Mouse (Mus musculus) right cerebral cortex, postnatal 4 days (tissue): ENCODE measurements around the gene Sec24d.
"Not testable (repeated sequence)": the region's sequence is repeated elsewhere in the genome, so short reads cannot be mapped to it uniquely, and the experiment has no call there.

ENCODE experiments used
- DNase-seq: peaks from one replicate; pipeline ENCODE4 v3.0.0-alpha.2; 2022

Sec24d gene

GRCm38 (mm10) chr3:123341049-123341448 is 73.8 kb downstream of the Sec24d start:
- DNase-seq: no peak

- DNase-seq: no peak
Observed at GRCm38 (mm10) chr3:123343690-123344089, 76.4 kb downstream of the Sec24d start.

GRCm38 (mm10) chr3:123348080-123348802 is 81.0 kb downstream of the Sec24d start:
- peak; percentile 16 for DNase-seq

GRCm38 (mm10) chr3:123350602-123351001 is 83.3 kb downstream of the Sec24d start:
- DNase-seq: no peak

DNA sequence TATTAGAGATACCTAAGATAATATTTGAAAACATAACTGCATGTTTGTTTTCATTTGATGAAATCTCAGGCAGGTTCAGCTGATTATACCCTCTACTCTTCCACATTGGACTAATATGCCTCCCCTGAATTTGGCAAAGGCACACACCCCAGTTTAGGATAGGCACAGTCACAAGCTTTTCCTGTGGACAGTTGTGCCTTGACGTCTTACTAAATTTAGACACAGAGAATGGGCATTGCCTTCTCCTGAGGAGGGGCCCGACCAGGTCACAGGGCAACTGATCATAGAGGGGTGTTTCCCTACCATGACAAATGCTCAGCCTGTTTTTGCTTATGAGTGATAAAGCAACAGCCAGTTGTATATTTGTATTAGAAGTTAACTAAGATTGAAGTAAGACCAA is 84.3 kb downstream of the Sec24d start:
- DNase-seq: no peak

DNA sequence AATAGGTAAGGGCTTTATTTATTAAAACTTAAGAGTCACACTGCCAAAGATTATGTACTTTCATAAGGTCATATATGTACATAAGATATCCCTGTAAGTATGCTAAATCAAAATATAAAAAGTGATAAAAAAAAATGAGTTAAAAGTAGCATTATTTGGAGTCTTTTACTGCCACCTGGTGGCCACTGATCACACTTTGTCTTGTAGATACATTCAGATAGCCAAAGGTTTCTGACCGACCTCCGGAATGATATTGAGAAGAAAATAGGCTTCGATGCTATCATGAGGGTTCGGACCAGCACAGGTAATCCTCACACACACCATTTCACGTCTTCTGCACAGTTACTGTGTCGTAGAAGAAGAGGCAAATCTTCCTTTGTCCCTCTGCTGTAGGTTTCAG is 85.9 kb downstream of the Sec24d start:
- peak; percentile 64 for DNase-seq

GRCm38 (mm10) chr3:123353661-123354060 is 86.4 kb downstream of the Sec24d start:
- no peak for DNase-seq

DNA sequence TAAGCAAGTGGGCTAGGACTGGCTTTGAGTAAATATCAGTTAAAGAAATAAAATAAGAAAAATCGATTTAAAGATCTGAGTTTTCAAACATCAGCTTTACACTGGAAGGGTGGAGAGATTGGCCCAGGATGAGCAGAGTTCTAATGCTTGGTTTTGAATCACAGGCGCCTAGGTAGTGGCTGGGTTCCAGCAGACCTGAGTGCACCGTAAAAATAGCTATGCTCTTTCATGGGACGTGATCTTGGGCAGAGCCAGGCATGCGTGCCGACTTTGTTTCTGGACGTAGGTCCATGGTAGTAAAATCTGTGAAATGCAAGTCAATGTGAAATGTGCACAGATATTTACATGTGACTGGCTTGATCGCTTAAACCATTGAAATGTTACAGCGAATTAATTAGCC is 87.1 kb downstream of the Sec24d start:
- DNase-seq: no peak

GRCm38 (mm10) chr3:123356377-123356991 is 89.2 kb downstream of the Sec24d start:
- DNase-seq: no peak

GRCm38 (mm10) chr3:123366820-123367219 is 99.6 kb downstream of the Sec24d start:
- not testable (repeated sequence) for DNase-seq

GRCm38 (mm10) chr3:123369161-123369560 is 101.9 kb downstream of the Sec24d start:
- no peak for DNase-seq

- DNase-seq: no peak
Observed at GRCm38 (mm10) chr3:123370927-123371326, 103.7 kb downstream of the Sec24d start.

GRCm38 (mm10) chr3:123371766-123372535 is 104.7 kb downstream of the Sec24d start:
- DNase-seq: peak; percentile 76

GRCm38 (mm10) chr3:123376562-123376961 is 109.3 kb downstream of the Sec24d start:
- DNase-seq: no peak

DNA sequence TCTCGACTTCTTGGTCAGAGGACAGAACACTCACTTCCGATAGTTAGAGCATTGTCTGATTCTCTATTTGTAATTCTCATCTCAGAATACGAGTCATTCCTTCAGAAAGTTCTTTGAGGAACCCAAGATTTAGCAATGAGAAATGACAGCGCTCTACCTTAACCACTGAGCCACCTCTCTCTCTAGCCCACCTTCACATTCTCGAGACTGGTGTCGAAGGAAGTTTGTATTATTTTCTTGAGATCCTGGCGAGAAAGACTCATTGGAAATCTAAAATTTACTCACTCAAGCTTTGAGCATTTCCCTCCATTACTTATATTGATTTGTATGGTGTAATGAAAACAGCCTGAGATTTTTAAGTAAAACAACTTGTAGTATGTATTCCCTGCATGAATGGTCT is 117.2 kb downstream of the Sec24d start:
- no peak for DNase-seq

DNA sequence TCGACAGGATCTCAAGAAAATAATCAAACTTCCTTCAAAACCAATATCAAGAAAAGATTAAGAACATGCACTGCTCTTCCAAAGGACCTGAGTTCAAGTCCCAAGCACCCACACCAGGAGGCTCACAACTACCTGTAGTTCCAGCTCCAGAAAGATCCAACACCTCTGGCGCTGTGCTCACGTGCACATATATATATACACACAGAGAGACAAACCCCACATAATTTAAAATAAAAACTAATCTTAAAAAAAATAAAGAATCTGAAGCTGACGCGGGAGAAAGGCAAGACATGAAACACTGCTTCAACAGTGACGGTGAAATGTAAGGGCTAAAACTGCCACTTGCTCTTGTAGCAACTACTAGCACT is 117.8 kb downstream of the Sec24d start:
- DNase-seq: no peak

- DNase-seq: peak; percentile 93
Observed at GRCm38 (mm10) chr3:123385486-123386156, 118.4 kb downstream of the Sec24d start, which contains the start of gene Mettl14. TSS of gene Mettl14 (minus strand) at chr3:123386108.

GRCm38 (mm10) chr3:123386157-123386780 is 119.0 kb downstream of the Sec24d start:
- DNase-seq: not testable (repeated sequence)

DNA sequence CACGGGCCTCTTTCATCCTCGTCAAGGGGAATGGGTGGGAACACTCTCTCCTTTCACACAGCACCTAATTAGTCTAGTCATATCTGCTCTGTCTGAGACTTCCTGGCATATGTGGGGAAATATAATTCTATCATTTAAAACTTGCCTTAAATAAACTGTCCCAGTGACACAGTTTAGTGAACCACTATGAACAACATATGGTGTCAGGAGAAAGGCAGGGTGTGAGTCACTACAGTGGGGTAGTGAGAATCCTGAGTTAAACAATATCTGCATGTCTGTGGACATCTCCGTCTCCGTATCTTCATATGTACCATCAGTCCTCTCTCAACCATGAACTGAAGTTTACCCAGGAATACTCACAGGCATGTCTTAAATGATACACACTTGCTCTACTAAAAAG is 123.9 kb downstream of the Sec24d start:
- DNase-seq: no peak

- DNase-seq: no peak
Observed at GRCm38 (mm10) chr3:123395611-123396010, 128.4 kb downstream of the Sec24d start.

DNA sequence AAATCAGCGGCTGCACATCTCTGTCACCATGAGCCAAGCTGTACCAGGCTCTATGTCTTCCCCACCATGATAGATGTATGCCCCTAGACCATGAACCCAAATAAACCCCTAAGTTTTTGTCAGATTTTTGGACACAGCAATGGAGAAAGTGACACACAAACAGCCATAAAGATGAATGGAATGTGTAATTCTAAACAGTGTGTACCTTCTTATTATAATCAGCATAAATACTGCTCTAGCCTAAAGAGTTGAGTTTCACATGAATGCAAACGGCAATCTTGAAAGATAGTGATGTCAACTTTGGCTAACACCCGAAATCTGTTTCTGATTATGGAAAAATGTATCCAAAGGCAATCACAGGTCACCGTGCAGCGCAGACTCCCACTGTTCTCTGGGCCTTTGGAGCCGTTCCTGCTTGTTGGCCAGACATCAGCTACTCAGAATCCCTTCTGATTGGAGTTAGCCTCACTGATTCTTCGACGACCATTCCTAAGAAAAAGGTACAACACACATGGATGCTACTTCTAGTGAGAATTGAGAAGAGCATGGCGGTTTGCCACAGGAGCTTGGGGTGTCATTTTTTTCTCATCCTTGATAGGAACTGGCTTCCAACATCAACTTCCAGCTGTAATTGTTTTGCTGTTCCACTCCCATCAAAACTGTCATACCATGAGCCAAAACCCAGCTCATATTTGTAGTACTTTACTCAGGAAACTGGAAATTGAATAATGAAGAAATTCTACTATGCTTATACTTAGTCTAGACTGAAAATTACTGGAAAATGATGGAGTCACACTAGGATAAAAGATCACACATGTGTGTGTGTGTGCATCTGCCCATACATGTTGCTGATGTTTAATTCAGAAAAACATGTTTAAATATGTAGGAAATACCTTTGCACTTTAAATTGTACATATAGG is 130.6 kb downstream of the Sec24d start:
- DNase-seq: no peak

GRCm38 (mm10) chr3:123404945-123405344 is 137.7 kb downstream of the Sec24d start:
- no peak for DNase-seq
